Mouse (Mus musculus) cerebellum, adult (tissue): ENCODE results near the gene Amt.
"Not testable (repeated sequence)": the region's sequence is repeated elsewhere in the genome, so short reads cannot be mapped to it uniquely, and the experiment has no call there.

Source experiments
- ATAC-seq: cut with Nextera tagmentation; 2 replicates; pipeline ENCODE4 v1.9.2; 2017; ENCODE audit warnings: mild to moderate bottlenecking, moderate library complexity, mixed read lengths; ENCODE audit not compliant: insufficient number of reproducible peaks, low FRiP score, low TSS enrichment

Amt gene

GRCm38 (mm10) chr9:108296453-108297355 is at the start of gene Amt:
TSS of gene Amt (plus strand) at chr9:108296853.
- ATAC-seq: peak; percentile 58; the same call in 1 of the 2 replicates

- ATAC-seq: no peak
Observed at GRCm38 (mm10) chr9:108248957-108249356, 47.7 kb upstream of the Amt start.

- ATAC-seq: no peak
Observed at GRCm38 (mm10) chr9:108251877-108252276, 44.8 kb upstream of the Amt start.

GRCm38 (mm10) chr9:108252766-108253165 is 43.9 kb upstream of the Amt start:
- ATAC-seq: no peak

GRCm38 (mm10) chr9:108260526-108260925 is 36.1 kb upstream of the Amt start:
- no peak for ATAC-seq

- no peak for ATAC-seq
Observed at GRCm38 (mm10) chr9:108261865-108262264, 34.8 kb upstream of the Amt start.

- no peak for ATAC-seq
Observed at GRCm38 (mm10) chr9:108262494-108263049, 34.1 kb upstream of the Amt start.

- ATAC-seq: 0 out of 2 replicates have a peak, but pooled peaks have one; percentile 47
Observed at GRCm38 (mm10) chr9:108263131-108263681, 33.4 kb upstream of the Amt start.

GRCm38 (mm10) chr9:108263690-108264190 is 32.9 kb upstream of the Amt start, which contains the start of gene Dag1:
TSS of gene Dag1 (minus strand) at chr9:108263958.
- ATAC-seq: peak; percentile 97

GRCm38 (mm10) chr9:108264191-108264921 is 32.3 kb upstream of the Amt start:
- no peak for ATAC-seq

GRCm38 (mm10) chr9:108266261-108266935 is 30.3 kb upstream of the Amt start:
- ATAC-seq: no peak

- ATAC-seq: no peak
Observed at GRCm38 (mm10) chr9:108267691-108268090, 29.0 kb upstream of the Amt start.

GRCm38 (mm10) chr9:108268701-108269100 is 28.0 kb upstream of the Amt start:
- not testable (repeated sequence) for ATAC-seq

- ATAC-seq: no peak
Observed at GRCm38 (mm10) chr9:108271941-108272340, 24.7 kb upstream of the Amt start.

GRCm38 (mm10) chr9:108272691-108273090 is 24.0 kb upstream of the Amt start:
- ATAC-seq: no peak

- no peak for ATAC-seq
Observed at GRCm38 (mm10) chr9:108273485-108273884, 23.2 kb upstream of the Amt start.

- ATAC-seq: no peak
Observed at GRCm38 (mm10) chr9:108274476-108275330, 21.9 kb upstream of the Amt start.

- ATAC-seq: no peak
Observed at GRCm38 (mm10) chr9:108275331-108275659, 21.4 kb upstream of the Amt start.
